Mouse (Mus musculus) lung, embryonic 15.5 days (tissue): ENCODE measurements at regions not wholly inside any gene's neighbourhood (a gene's known extent, or its start where the extent isn't known, plus 50 kb on each side); places are given as distances from the start of the nearest gene placed in this dataset.

Source experiments
- ATAC-seq: fragments of 200-750 bp; cut with Nextera tagmentation; 2 replicates; pipeline ENCODE4 v1.8.0; 2017; ENCODE audit warnings: moderate number of reproducible peaks, borderline replicate concordance; ENCODE audit not compliant: low FRiP score, low TSS enrichment; ENCODE audit errors: extremely low read depth
- H3K27ac ChIP-seq: fragments of 300-500 bp; sonication (generic); 2 replicates; pipeline ENCODE4 v1.5.1; 2015; ENCODE audit warnings: moderate library complexity, mild to moderate bottlenecking, inconsistent platforms
- H3K27me3 ChIP-seq: fragments of 300-500 bp; sonication (generic); 2 replicates; pipeline ENCODE4 v1.6.1; 2015; ENCODE audit warnings: inconsistent platforms
- H3K36me3 ChIP-seq: fragments of 300-500 bp; sonication (generic); 2 replicates; pipeline ENCODE4 v1.6.1; 2015; ENCODE audit warnings: inconsistent platforms
- H3K4me1 ChIP-seq: fragments of 300-500 bp; sonication (generic); 2 replicates; pipeline ENCODE4 v1.6.1; 2015; ENCODE audit warnings: inconsistent platforms
- H3K4me2 ChIP-seq: fragments of 300-500 bp; sonication (generic); 2 replicates; pipeline ENCODE4 v1.6.1; 2015; ENCODE audit warnings: inconsistent platforms, mild to moderate bottlenecking, moderate library complexity
- H3K4me3 ChIP-seq: fragments of 300-500 bp; sonication (generic); 2 replicates; pipeline ENCODE4 v1.5.1; 2015; ENCODE audit warnings: mild to moderate bottlenecking, inconsistent platforms
- H3K9ac ChIP-seq: fragments of 300-500 bp; sonication (generic); 2 replicates; pipeline ENCODE4 v1.6.1; 2015; ENCODE audit warnings: inconsistent platforms
- H3K9me3 ChIP-seq: fragments of 300-500 bp; sonication (generic); 2 replicates; pipeline ENCODE4 v1.6.1; 2016; ENCODE audit warnings: inconsistent platforms
- WGBS: fragments of 180-500 bp; shearing (Covaris S2); methylation state at CpG from one replicate; pipeline ENCODE4 v1.1.7; 2015; 5-methylcytosine and 5-hydroxymethylcytosine counted together

DNA sequence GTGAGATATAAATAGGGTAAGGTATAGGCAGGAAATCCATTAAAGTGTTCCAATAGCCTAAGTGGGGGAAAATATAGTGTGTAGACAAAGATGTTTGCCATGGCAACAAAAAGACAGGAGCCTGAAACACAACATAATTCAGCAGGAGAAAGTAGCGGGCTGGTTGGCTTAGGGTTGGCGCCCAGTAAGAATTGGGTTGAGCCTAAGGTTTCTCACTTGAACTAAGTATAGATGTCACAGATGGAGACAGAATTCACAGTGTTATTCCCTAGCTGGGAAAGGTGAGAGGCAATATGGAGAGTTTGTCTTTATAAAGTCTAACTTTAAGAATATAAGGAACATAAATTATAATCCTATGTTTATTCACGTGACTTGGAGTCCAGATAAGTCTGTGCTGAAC lies 64.8 kb upstream of the Ogfrl1 start:
- Histone ChIP-seq H3K36me3 (no peaks in the 10 kb centered on the region), H3K4me3 (no peak overlapping the region)
- 85% methylated on average over 3 of the region's 3 CpGs for WGBS

DNA sequence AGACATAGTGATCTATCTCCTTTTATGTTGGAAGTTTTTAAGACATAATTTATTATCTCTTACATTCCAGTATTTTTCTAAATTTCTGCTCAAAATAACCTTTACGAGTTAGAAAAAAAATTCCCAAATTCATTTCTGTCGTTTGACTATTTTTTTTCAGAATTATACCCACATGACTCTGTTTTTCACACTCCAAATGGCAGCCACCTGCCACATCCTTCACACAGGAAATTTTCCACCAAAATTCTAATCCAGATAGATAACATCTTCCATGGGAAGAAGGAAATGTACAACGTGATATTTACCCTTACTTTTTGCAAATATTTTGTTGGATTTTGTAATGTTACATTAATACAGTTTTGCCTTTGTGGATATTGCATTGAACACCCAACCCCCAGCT lies 66.5 kb upstream of the Ogfrl1 start:
- Histone ChIP-seq H3K4me3 (no peak overlapping the region), H3K4me1 (no peaks in the 10 kb centered on the region), H3K9ac (no peak overlapping the region), H3K27me3 (no peaks in the 10 kb centered on the region), H3K36me3 (no peaks in the 10 kb centered on the region), H3K4me2 (no peak overlapping the region), H3K27ac (no peak overlapping the region), H3K9me3 (no peaks in the 10 kb centered on the region)
- WGBS = 65% methylated on average over 3 of the region's 3 CpGs
- no peak for ATAC-seq

More for the DNA sequence above, 64.8 kb upstream of the Ogfrl1 start:
- no peak overlapping the region for H3K4me2 ChIP-seq
- no peaks in the 10 kb centered on the region for H3K27me3 ChIP-seq
- H3K27ac ChIP-seq = no peak overlapping the region
- no peak for ATAC-seq
- no peaks in the 10 kb centered on the region for H3K4me1 ChIP-seq
- no peak overlapping the region for H3K9ac ChIP-seq
- H3K9me3 ChIP-seq = no peaks in the 10 kb centered on the region

DNA sequence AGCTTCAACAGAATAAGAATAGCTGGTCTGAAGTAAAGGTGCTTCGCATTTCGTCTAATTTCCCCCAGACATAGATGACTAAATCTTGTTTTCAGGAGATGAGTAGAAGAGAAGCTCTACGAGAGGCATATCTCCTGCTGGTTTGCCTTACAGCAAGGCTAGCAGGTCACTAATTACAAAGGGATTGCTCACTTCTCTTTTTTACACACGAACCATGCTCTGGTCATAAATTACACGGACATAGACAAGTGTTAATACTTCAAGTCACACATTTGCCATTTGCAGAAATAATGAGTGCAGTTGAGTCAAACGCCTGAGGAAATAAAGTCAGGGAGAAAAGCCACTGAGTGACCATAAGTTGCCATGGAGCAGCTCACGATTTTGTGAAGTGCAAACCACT lies 68.8 kb upstream of the Ogfrl1 start:
- H3K4me3 ChIP-seq = no peak overlapping the region
- WGBS = 67% methylated on average over 7 of the region's 7 CpGs
- no peaks in the 10 kb centered on the region for H3K27me3 ChIP-seq
- no peak overlapping the region for H3K27ac ChIP-seq
- H3K9ac ChIP-seq = no peak overlapping the region
- no peaks in the 10 kb centered on the region for H3K36me3 ChIP-seq
- H3K9me3 ChIP-seq = no peaks in the 10 kb centered on the region
- H3K4me2 ChIP-seq = no peak overlapping the region
- no peaks in the 10 kb centered on the region for H3K4me1 ChIP-seq
- ATAC-seq = no peak

DNA sequence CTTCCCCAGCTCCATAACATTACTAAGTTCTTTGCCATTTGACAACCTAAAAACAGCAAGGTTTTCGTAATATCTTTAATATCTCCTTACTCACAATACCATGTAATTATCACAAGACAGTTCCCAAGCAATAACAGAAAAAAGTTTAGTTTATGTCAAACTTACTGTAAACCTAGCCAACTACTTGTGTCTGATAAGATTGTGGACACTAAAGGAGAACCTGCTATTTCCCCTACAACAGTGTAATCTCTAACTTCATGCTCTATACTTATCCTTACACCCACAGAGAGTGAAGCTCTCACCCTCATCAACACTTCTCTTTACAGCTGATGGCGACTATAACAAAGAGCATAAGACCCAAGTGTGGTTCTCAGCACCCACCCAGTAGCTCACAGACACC lies 69.8 kb upstream of the Ogfrl1 start:
- 75% methylated on average over 2 of the region's 2 CpGs for WGBS
- Histone ChIP-seq H3K27ac (no peak overlapping the region), H3K9ac (no peak overlapping the region), H3K4me3 (no peak overlapping the region), H3K9me3 (no peaks in the 10 kb centered on the region), H3K27me3 (no peaks in the 10 kb centered on the region), H3K36me3 (no peaks in the 10 kb centered on the region), H3K4me1 (no peaks in the 10 kb centered on the region), H3K4me2 (no peak overlapping the region)
- ATAC-seq = no peak

DNA sequence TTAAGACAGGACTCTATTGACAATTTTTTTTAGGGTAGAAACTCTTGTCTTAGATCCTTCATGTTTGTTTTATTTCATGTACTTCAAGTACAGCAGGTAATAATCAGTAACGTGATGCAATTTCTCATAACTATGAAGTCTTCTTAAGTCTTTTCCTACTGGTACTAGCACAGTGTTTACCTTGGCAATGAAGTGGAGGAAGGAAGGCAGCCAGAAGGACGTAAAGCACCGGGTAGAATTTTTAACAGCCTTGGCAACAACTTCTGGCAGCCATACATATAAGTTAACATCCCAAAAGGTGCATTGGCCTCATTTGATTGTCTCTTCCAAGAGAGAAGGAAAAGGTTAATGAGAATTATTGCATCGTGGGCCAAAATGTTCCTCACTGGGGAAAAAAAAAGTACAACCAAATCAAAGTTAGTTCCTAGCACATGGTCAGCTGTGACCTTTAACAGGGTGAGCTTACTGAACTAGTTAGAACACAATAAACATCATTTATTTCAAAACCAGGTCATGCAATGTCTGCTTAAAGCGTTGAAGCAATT lies 83.3 kb upstream of the Ogfrl1 start:
- WGBS = 47% methylated on average over 5 of the region's 5 CpGs
- ATAC-seq = no peak
- H3K36me3 ChIP-seq = no peaks in the 10 kb centered on the region
- no peak overlapping the region for H3K4me2 ChIP-seq
- no peak overlapping the region for H3K4me3 ChIP-seq
- H3K9ac ChIP-seq = no peak overlapping the region
- H3K9me3 ChIP-seq = no peaks in the 10 kb centered on the region
- H3K27me3 ChIP-seq = no peaks in the 10 kb centered on the region
- H3K4me1 ChIP-seq = no peaks in the 10 kb centered on the region
- H3K27ac ChIP-seq = no peak overlapping the region

DNA sequence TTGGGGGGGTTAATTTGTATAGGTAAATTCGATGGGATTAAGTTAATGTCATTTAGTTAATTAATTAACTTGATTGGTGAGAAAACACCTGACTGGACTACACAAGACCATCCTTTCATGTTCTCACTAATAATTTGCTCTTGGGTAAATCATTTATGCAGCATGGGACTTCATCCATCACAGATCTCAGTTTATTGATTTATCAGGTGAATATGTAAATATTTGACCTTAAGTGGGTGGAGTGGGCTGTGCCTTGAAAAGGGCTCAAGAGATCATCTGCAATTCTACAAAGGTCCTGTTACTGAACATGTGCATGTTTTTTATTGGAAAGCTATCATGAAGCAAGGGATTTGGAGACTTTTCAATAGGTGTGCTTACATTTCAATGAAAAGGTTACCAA lies 87.0 kb upstream of the Ogfrl1 start:
- WGBS = 21% methylated on average over 1 of the region's 1 CpGs
- no peaks in the 10 kb centered on the region for H3K27me3 ChIP-seq
- H3K9me3 ChIP-seq = no peaks in the 10 kb centered on the region
- no peak overlapping the region for H3K4me2 ChIP-seq
- no peak overlapping the region for H3K27ac ChIP-seq
- H3K4me1 ChIP-seq = no peaks in the 10 kb centered on the region
- H3K4me3 ChIP-seq = no peak overlapping the region
- no peaks in the 10 kb centered on the region for H3K36me3 ChIP-seq
- H3K9ac ChIP-seq = no peak overlapping the region
- no peak for ATAC-seq

DNA sequence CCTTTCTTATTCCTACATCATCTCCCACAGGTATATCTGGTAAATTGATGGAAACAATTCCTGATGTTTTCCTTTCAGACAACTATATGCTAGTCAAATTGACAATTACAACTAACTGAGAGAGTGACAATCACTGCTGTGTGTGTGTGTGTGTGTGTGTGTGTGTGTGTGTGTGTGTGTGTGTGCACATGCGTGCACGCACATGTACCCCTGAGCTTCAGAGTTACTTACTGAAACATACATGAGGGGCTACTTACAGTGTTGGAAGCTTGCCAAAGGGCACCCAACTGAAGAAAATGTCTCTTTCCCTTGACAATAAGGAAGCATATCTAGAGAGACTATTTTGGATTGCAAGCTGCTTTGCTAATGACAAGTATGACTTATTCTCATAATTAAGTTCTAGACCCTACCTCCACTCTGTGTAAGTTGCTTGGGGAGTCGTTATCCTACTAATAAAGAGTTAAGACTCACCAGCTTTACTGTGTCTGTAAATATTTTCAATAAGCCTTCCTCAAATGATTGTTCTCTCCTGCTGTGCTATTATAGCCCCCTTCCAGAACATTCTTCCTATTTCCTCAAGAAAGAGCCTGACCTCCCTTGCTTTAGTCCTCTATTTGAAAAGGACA lies 87.7 kb upstream of the Ogfrl1 start:
- Histone ChIP-seq H3K4me1 (no peaks in the 10 kb centered on the region), H3K4me3 (no peak overlapping the region), H3K9me3 (no peaks in the 10 kb centered on the region), H3K4me2 (no peak overlapping the region), H3K27ac (no peak overlapping the region), H3K36me3 (no peaks in the 10 kb centered on the region), H3K27me3 (no peaks in the 10 kb centered on the region), H3K9ac (no peak overlapping the region)
- ATAC-seq = no peak
- WGBS = 72% methylated on average over 3 of the region's 3 CpGs

DNA sequence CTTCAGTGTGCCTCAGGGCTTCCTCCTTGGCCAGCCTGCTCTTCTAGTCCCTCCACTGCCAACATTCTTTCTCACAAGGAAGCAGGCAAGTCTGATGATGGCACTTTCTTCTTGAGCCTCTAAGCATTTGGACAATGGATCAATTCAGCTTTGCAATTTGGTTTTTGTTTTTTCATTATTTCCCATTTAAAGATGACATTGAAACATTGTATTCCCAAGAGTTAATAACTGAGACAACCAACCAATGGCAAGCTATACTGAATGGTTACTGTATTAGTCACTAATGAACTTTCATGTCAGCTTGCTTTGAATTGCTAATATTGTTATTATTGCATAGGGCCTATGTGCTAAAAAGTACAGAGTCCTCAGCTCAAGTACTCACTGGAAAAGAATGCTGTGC lies 89.5 kb upstream of the Ogfrl1 start:
- H3K36me3 ChIP-seq = no peaks in the 10 kb centered on the region
- no peaks in the 10 kb centered on the region for H3K27me3 ChIP-seq
- no peak for ATAC-seq
- no peak overlapping the region for H3K4me2 ChIP-seq
- no peaks in the 10 kb centered on the region for H3K4me1 ChIP-seq
- no peak overlapping the region for H3K4me3 ChIP-seq
- no peak overlapping the region for H3K27ac ChIP-seq
- no peak overlapping the region for H3K9ac ChIP-seq
- H3K9me3 ChIP-seq = no peaks in the 10 kb centered on the region

DNA sequence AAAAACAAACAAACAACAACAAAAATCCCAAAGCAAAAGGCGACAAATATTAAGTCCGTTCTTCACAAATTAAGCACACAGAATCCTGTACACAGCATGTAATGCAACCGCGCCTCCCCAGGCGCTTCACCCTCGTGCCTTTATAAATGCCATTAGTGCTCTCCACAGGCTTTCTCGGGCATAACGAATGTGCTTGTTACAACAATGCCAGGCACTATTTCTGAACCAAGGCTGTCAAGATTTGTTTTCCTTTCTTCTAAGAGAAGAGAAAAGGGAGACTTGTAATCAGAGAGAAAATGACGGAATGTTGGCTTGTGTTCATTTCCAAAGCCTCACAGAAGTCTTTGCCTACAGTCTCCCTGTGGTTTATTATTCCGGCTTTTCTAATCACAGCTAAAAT lies 93.1 kb upstream of the Ogfrl1 start:
- no peak overlapping the region for H3K27ac ChIP-seq
- ATAC-seq = no peak
- H3K9ac ChIP-seq = no peak overlapping the region
- H3K4me1 ChIP-seq = no peaks in the 10 kb centered on the region
- H3K36me3 ChIP-seq = no peaks in the 10 kb centered on the region
- H3K4me3 ChIP-seq = no peak overlapping the region
- H3K9me3 ChIP-seq = no peaks in the 10 kb centered on the region
- no peaks in the 10 kb centered on the region for H3K27me3 ChIP-seq
- no peak overlapping the region for H3K4me2 ChIP-seq
- 67% methylated on average over 10 of the region's 10 CpGs for WGBS

DNA sequence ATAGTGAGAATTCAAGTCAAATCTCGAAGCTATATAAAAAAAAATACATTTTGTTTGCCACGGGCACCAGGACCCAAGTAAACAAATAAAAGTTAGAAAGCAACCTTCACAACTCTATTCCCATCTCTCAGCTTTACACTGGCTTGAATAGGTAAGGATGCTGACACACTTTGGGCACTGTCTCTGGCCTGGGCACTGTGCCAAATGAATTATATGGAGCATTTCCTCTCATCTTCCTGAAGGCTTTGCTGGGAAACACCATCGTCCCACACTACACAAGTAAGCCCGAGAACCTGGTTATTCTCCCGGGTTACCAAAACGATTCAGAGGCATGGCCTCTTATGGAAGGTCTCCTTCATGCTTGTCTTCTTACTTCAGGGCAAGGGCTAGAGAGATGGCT lies 93.5 kb upstream of the Ogfrl1 start:
- no peak overlapping the region for H3K4me2 ChIP-seq
- 53% methylated on average over 6 of the region's 6 CpGs for WGBS
- no peak overlapping the region for H3K9ac ChIP-seq
- no peak for ATAC-seq
- no peak overlapping the region for H3K4me3 ChIP-seq
- no peaks in the 10 kb centered on the region for H3K36me3 ChIP-seq
- H3K9me3 ChIP-seq = no peaks in the 10 kb centered on the region
- H3K27me3 ChIP-seq = no peaks in the 10 kb centered on the region
- H3K27ac ChIP-seq = no peak overlapping the region
- H3K4me1 ChIP-seq = no peaks in the 10 kb centered on the region

DNA sequence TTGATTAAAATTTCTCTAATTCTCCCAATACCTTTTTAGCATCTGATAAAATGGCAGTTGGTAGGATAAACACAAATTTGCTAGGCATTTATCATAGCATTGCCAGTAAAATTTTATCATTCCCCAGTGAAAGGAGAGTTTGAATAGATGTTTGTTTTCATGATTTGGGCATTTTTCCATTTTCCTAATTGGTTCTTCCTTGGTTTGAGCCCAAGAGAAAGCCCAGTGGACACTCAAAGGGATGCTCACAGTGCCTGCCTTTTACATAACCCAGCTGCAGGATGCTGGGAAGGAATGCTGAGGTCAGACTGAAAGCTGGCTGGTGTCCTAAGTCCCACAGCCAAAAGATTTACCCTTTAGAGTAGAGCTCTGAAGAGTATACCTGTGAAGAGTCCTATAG lies 95.4 kb upstream of the Ogfrl1 start:
- no peaks in the 10 kb centered on the region for H3K27me3 ChIP-seq
- no peak for ATAC-seq
- H3K27ac ChIP-seq = no peak overlapping the region
- no peaks in the 10 kb centered on the region for H3K36me3 ChIP-seq
- H3K4me3 ChIP-seq = no peak overlapping the region
- no peak overlapping the region for H3K9ac ChIP-seq
- H3K9me3 ChIP-seq = no peaks in the 10 kb centered on the region
- H3K4me1 ChIP-seq = no peaks in the 10 kb centered on the region
- no peak overlapping the region for H3K4me2 ChIP-seq

DNA sequence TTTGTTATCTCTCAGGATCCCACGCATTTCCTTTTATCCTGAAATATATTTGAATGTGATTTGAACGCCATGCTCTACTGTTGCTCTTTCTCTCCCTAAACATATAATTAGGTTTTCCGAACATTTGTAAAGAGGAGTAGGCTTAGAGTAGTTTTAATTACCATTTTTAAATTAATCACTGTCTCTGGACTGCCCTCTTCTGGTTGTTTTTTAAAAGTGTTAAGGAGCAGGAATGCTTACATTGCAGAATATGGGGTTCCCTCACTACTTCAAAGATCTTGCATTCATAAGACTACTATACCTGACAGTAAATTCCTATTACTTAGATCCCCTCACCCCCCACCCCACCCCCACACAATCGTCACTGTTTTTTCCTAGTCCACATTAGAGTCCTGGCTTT lies 97.8 kb upstream of the Ogfrl1 start:
- no peak overlapping the region for H3K4me3 ChIP-seq
- ATAC-seq = no peak
- WGBS = 44% methylated on average over 4 of the region's 4 CpGs
- H3K27ac ChIP-seq = no peak overlapping the region
- no peaks in the 10 kb centered on the region for H3K27me3 ChIP-seq
- H3K9me3 ChIP-seq = no peaks in the 10 kb centered on the region
- no peak overlapping the region for H3K4me2 ChIP-seq
- no peaks in the 10 kb centered on the region for H3K4me1 ChIP-seq
- H3K36me3 ChIP-seq = no peaks in the 10 kb centered on the region
- no peak overlapping the region for H3K9ac ChIP-seq

DNA sequence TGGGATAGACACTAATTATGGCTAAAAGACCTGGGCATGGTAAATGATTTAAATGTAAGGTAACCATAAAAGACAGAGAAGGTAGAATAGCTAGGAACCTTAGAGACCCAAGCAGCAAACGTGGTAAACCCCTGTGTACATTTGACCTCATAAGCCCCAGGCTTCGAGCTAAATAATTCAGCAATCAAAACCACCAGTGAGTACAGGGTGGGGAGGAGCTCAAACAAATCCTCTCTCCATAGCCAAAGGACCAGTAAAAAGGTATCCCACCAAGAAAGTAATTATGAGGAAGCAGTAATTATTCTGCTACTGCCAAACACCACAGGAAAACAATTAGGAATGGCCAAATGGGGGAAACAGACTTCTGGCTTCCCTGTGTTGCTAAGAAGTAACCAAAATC lies 122.5 kb upstream of the Ogfrl1 start:
- no peak overlapping the region for H3K4me3 ChIP-seq
- no peaks in the 10 kb centered on the region for H3K4me1 ChIP-seq
- H3K27me3 ChIP-seq = no peaks in the 10 kb centered on the region
- H3K4me2 ChIP-seq = no peak overlapping the region
- ATAC-seq = no peak
- H3K27ac ChIP-seq = no peak overlapping the region
- H3K9me3 ChIP-seq = no peaks in the 10 kb centered on the region
- no peak overlapping the region for H3K9ac ChIP-seq
- H3K36me3 ChIP-seq = no peaks in the 10 kb centered on the region
- 56% methylated on average over 2 of the region's 2 CpGs for WGBS
